Mouse (Mus musculus): Measurements from ENCODE around the gene Col4a1.

The Col4a1 gene

DNA sequence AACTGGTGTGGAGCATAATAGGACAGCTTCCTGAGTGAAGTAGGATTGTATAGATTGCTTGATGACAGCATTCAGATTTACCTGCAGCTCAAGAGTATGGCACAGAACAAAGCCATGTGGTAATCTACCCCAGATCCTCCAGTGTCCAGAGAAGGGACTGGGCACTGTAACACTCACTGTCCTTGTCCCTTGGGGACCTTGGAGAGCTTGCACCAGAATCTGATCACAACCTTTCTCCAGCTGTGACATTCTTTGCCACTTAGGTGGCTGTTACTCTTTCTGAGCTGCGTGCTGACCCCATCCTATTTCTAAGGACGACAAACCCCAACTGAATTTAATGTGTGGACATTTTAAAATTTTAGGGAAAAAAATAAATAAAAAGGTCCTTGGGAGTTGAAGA lies 46.2 kb downstream of the Col4a1 start:
- no peak for DNase-seq (ENCODE audit: low read depth, low spot score)

DNA sequence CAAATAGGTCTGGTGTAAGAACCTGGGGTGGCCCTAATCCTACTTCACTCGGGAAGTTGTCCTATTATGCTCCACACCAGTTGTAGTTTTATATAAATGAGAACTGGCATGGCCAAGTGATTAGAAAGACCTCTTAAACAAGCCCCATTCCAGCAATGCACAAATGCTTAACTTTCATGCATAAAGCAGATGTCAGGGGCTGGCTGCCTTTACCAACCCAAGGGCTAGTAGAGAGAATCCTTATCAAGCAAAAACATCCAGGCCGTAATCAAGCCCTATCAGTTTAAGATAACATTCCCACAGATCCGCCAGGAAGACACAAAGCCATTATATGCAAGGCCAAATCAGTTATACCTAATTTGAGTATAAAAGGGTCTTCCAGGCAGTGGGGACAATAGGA lies 46.7 kb downstream of the Col4a1 start:
- no peak for DNase-seq (ENCODE audit: low read depth, low spot score)

DNA sequence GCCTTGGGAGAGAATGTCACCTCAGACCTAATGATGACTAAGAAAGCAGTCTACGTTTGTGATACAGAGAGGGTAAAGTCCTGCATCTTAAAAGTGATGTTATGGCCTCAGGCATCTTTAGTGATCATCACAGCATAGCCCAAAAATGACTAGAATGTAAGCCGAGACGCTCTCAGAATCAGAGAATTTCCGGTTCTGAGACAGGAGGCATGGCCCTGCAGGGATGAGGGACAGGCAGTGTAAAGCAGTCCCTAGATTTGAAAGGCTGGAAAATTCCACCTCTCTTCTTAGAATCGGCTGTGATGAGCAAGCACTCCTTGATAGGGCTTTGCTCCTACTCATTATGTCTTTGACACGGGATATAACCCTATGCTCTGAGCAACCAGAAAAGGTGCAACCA lies 48.8 kb downstream of the Col4a1 start:
- no peak for DNase-seq (ENCODE audit: low read depth, low spot score)

DNA sequence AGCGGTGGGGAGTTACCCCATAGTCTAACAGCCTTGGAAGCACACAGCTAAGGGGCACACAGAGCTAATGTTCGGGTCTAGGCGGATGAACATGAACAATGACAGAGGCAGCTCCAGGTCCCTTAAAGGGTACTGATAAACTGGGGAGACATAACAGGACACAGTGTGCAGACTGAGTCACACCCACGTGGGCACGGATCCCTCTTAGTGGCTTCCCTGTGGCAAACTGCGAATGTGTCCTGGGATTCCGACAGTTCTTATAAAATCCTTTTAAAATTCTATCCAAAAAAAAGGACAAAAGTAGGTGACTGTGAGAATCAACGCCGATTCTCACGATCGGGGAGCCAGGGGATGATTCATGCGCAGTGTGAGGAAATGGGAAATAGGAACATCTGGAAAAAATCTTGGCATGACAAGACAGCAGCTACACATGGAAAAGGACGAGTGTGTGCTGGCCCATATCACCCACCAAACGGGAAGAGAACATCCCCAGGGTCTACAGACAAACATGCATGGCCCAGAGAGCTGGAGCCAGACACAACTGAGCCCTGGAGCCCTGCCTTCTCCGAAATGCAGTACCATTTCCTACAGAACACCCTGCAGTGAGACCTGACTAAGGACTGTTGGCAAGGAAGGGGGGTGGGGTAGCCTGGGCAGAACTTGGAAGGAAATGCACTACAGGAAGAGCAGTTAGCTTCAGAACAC lies 50.4 kb downstream of the Col4a1 start:
- peak; percentile 61 for DNase-seq (ENCODE audit: low read depth, low spot score)

DNA sequence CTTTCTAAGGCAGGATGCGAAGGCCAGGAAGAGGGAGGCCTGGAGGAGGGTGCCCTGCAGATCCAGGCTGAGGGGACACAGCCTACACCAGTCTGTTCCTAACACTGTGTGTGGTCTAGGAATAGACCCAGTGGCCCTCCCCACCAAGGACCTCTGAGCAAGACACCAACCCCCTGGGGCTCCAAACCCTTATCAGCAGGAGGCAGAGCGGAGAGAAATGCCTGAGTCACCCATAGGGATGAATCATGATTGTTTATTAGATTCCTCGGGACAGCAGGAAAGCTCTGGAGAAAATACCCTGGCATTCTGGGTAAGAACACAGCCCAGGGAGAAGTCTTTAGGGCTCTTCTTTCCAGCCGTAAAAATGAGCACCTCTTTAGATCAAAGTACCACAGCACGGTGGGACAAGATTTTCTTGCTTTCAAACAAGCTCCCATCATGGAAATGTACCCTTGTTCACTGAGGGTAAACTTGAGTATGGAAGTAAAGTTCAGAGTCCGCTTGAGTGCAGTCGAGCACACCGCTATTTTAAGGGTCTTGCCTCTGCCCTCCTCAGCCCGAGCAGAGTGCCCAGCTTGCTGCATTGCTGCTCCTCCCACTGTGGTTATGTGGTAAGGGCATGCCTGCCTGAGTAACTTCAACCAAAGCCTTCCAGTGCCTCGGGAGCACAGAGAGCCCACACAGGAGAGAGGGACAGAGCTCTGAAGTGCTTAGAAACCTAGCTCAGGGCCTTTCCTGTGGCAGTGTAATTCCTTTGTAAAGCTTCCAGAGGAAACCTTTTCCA lies 52.6 kb downstream of the Col4a1 start:
- peak; percentile 80 for DNase-seq (ENCODE audit: low read depth, low spot score)

DNA sequence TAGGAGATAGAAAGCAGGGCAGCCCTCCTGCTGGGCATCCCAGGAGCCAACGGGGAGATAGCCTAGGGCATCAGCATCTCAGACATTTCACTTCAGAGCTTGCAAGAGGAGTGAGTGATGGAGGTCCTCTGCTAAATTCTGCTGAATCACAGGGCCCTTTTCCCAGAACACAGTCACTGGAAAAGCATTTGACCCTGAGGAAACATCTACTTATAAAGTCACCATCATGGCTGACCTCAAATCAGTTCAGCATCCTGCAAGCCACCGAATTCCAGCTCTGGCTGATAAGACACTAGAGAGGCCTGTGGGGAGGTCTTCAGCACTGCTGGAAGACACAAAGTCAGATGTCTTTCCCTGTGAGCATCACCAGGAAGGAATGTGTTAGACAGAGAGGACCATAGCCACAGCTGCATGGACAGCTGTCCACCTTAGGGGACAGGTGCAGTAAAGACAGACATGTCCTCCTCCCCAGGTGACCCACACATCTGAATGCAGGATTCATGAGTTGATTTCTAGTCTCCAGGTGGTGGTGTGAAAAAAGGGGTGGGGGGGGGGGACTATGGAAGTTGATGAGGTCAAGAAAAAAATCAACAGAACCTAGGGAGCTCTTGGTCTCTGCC lies 54.0 kb downstream of the Col4a1 start:
- no peak for DNase-seq (ENCODE audit: low read depth, low spot score)

DNA sequence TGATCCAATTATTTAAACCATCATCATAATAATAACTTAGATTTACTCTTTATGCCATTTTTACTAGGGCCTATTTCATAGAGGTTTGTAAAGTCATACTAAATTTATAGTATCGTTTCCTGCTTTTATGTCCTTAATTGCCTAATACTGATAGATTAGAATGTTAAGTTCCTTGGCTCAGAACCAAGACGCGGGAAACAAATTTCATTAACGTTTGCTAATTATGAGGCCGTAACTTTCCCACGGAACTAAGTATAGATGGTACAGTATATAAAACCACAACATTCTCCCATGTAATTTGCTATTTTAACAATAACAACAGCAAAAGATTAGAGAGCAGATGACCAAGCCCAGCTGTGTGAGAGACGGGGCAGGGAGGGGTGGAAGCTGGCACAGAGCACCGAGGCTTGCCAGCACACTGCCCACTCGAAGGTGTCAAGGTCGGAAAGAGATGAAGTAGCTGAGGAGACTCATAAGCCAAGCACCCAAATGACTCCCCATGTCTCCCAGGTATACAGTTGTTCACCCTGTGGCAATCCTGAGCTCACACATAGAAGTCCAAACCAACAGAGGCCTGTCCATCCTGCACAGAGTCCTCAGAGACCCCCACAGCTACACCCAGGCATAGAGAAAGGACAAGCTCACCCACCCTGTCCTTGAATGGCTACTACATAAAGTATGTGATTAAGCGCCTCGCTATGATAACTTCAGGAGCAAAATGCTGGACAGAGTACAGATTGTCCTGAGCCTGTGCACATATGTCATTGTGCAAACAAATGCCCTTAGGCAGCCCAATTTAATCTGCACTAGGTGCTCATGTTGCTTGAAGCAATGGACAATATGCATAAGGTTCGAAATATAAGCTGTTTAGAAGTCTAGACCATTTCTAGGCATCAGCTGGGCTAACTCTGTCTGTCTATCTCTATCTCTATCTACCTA lies 55.3 kb downstream of the Col4a1 start:
- no peak for DNase-seq (ENCODE audit: low read depth, low spot score)

DNA sequence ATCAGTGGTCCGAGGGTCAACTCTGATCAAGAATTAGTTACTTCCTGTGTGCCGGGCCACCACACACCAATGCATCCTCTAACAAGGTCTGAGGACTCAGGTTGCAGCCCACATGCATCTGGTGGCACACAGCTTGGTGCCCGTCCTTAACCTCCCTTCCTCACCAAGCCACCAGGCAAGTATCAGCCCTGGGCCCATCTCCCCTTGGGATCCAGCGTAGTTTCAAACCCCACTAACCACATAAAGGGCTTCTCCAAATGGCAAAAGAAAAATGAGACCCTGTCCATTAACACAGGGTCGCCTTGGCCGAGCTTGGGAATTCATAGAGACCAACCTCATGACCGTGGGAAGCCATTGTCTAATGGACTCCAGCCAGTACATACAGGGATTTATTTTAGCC lies 56.2 kb downstream of the Col4a1 start:
- no peak for DNase-seq (ENCODE audit: low read depth, low spot score)

DNA sequence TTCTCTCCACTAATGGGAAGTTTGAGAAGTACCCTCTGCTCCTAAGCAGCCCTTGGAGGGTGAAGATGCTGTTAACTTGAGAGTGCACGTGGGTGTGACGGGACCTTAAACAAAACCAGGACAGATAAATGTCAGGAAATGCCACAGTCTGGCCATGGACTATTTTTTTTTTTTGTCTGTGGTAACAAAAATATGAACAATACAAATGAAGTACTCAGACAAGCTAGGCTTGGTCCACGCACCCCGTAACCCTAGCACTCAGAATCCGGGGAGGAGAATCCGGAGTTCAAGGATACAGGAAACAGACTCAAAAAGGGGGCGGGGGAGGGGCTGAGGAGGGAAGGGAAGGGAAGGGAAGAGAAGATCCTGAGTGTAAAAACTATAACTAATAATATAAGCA lies 56.9 kb downstream of the Col4a1 start:
- DNase-seq (ENCODE audit: low read depth, low spot score) = no peak

DNA sequence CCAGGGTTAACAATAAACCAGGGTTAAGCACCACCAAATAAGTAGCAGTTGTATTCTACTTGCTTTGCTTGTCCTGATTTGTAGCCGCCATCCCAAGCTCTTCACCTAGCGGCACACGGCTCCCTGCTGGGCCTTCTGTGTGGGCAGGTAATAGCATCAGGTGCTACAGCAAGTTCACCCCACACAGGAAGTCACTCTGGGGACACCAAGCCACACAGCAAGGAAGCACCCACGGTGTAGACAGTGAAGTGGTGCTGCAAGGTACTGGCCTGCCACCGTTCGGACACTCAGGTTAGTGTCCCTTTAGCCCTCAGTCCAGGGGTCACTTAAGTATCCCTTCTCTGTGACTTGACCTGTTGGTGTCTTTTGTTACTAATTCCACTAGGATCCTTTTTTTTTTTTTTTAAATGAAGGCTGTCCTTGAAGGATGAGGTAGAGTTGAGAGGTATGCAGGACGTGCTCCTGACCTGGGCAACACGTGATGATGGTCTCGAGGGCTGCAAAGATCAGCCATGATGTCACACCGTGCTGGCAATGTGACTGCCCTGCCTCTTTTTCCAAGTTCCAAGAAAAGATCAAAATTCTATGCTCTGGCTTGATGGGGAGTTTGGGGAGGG lies 57.6 kb downstream of the Col4a1 start:
- no peak for DNase-seq (ENCODE audit: low read depth, low spot score)

DNA sequence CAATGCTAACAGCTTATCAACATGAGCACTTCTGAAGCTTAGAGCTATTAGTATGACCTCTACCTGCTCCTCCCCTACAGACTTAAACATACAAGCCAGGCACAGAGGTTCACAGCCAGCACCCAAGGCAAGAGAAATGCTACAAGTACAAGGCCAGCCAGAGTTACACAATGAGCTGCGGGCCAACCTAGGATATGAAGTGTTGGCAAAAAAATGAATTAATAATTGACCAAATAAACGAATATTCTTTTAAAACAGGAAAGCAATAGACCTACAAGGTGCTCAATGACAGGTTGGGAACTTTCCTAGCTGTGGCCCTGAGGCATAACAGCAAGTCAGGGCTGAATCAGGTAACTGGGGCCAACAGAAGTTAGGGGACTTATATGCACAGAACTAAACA lies 58.1 kb downstream of the Col4a1 start:
- no peak for DNase-seq (ENCODE audit: low read depth, low spot score)

DNA sequence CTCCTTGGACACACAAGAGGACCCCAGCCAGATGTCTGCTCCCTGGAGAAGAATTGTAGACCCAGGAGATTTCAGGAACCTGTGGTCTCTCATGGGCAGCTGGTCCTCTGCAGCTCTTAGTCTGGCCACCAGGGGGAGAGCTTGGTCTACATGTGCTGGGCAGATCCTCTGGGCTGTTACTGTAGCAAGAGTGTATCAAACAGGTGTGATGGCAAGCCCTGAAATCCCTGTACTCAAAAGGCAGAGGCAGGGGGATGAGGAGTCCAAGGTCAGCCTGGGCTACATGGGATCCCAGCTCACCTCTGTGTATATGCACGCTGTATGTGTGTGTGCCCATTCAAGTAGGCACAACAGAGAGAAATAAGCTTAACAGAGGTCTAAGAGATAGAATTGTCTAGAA lies 59.1 kb downstream of the Col4a1 start:
- peak; percentile 86 for DNase-seq (ENCODE audit: low read depth, low spot score)

DNA sequence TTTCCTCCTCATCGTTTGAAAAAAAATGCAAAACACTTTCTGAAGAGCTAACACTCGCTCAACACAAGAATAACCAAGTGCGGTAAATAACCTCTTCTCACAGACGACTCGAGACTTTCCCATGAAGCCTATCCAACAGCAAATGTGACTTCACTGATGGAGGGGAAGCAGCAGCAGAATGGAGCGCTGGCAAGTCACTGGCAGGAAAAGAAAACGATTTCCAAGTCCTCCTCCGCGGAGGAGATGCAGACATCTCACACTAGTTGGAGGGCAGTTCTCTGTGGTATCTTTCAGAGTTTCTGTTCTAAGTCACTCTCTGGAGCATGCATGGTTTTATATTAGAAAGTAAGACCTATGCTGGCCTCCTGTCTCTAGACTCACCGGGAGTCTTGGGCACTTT lies 59.6 kb downstream of the Col4a1 start:
- DNase-seq (ENCODE audit: low read depth, low spot score) = peak; percentile 70

DNA sequence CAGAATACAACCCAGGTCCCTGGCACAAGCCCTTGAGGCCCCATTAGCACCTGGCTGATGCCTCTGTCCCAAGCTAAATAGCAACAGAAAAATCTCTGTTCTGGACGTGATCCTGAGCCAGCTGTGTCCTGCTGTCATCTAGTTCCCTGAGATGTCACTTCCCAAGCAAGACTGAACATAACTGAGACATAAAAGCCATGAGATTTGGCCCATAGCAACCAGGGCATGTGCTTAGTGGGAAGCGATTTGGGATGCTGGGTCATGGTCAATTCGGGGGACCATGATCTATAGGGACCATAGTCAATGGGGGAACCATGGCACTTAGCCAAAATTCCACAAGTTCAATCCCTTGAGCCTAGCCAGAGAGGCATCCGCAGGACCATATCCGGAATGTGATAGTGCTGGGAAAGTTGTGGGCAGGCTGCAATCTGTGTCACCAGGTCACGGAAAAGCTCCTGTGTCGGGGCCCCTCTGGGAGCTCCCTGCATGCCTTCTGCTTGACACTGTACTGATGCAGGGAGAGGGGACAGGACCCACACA lies 60.3 kb downstream of the Col4a1 start:
- DNase-seq (ENCODE audit: low read depth, low spot score) = no peak

DNA sequence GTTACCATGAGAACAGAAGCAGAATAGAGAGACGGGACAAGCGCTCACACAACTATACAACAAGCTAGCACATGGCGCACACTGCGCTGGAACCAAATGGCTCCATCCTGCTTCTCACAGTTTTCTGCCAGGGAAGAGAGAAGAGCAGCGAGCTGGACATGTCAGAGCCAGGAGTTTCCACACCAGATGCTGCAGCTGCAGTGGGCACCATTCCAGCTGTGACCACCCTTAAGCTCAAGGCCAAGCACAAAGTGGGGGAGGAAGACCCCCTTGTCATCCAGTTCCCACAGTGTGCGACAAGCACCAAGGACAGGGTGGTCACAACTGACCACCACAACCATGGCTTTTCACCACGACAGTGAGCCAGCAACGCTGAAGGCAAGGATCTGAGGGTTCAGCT lies 62.5 kb downstream of the Col4a1 start:
- DNase-seq (ENCODE audit: low read depth, low spot score) = no peak

DNA sequence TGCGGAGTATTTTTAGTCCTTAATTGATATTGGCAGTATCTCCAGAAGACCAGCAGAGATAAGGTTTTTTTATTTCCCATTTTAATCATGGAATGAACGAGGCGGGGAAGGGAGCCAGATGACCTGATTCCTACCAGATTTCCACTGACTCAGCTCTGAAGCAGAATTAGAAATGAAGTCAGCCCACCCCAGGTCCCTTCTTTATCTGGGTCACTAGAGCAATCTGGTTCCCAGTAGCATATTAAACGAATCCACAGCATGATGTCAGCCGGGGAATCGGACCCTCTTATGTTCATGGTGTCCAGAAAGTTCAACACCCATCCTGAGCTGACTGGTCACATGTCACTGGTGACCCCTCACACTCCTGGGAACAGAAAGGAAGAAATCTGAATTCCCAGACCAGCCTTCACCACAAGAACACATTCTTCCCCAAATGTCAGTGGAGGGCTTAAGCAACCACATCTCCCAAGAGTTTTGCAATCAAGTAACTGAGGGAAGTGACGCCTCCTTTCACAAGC lies 63.0 kb downstream of the Col4a1 start:
- DNase-seq (ENCODE audit: low read depth, low spot score) = peak; percentile 76

DNA sequence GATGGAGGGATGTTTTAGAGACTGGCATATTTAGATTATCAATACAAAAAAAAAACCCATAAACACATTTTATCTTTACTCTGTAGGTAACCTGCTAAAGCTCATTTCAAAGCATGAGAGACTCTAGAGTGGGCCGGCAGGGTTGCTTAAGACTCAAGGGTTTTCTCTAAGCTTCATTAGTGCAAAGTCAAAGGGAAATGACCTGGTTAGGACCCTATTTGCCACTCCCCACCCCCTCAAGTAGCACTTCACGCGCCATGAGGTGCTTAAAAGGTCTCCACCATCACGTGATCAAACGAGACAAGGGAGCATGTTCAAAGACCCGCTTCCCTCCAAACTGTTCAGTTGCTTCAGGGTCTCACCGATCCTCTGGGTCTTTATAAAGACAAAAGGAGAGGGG lies 63.9 kb downstream of the Col4a1 start:
- DNase-seq (ENCODE audit: low read depth, low spot score) = no peak

DNA sequence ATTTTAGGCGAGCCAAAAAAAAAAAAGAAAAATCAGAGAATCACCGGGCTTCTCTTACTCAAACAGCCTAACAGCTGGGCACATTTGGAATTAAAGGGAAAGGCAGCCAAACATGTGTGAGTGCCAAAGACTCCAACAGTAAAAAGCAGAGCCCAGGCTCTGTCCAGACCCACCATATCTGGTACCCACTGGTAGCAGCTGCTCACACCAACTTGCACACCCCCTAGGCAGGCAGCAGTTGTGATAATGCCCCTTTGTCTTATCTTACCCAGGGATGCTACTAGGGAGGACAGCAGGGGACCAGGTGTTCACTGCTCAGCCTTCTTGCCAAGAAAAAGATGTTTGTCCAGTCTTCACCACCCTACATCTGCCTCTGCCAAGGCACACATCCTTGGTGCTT lies 71.1 kb downstream of the Col4a1 start:
- no peak for DNase-seq (ENCODE audit: low read depth, low spot score)

DNA sequence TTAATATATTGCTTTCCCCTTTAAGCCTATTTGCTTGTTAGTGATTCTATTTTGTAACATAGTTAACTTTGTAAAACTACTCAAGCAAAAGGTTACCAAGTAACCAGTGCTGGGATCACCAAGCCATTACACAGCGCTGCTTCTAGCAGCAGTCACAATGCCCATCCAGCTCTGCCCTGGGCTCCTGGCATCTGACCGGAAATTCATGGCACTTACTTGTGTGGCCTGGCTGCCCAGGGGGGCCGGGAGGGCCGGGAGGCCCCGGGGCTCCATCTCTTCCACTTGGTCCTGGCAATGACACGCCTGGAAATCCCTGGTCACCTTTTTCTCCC lies 77.8 kb downstream of the Col4a1 start:
- DNase-seq (ENCODE audit: low read depth, low spot score) = no peak

DNA sequence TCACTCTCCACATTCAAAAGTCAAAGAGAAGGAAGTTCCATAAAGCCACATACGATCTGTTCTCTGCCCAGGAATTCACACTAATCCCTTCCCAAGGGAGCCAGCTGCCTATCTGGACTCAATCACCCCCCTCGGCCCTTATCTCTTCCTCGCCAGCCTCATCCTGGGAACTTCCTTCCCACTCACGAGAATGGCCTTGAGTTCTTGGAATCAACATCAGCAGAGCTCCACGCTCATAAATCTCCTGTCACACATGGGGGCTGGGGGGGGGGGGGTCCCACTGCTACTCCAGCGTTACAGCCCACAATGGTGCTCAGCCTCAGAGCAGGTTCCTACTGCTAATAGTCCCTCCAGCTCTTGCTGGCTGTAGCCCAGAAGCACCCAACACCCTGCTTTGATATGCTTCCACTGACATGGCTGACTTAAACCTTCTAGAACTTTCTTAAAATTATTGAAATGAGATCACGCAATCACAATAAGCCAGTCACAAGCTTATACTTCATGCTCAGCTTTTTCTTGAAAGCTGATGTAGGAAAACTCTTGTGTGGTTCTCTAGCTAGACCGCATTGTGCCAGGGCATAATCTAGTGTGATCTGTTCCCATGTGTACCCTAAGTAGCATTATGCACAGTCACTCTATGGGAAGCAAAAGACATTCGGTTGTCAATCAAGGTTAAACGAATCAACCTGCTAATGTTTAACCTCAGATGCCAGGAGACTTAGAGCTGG lies 78.3 kb downstream of the Col4a1 start:
- DNase-seq (ENCODE audit: low read depth, low spot score) = no peak
